Comparison of ENCODE assay signal across 9 mouse cellular contexts in genomic region chr7:75141919-75142700, GRCm38 (mm10).
DNase-seq lines count a peak whose midpoint lies in the region; ATAC-seq lines count a peak whose summit lies in the region.
"Had no signal": no experiment of that assay in that cellular context is flagged by ENCODE, and none has a peak within 500 bp of the region (broad histone marks: within the 10 kb centered on the region; RNA-seq: fewer than 3 reads in every experiment).

No protein-coding gene starts in this region.

- H3K9me3 ChIP-seq in heart, embryonic 16.5 days (replicated peaks; ENCODE audit: control insufficient read depth, low read length) = no peaks in the 10 kb centered on the region
- no peaks in the 10 kb centered on the region for H3K9me3 ChIP-seq in embryonic facial prominence, embryonic 13.5 days
- no peaks in the 10 kb centered on the region for H3K9me3 ChIP-seq in intestine, embryonic 14.5 days (ENCODE audit: control insufficient read depth, low read length)
- H3K9me3 ChIP-seq in midbrain, embryonic 11.5 days (ENCODE audit: control insufficient read depth, low read length) = no peaks in the 10 kb centered on the region

- peak overlapping the region; percentile 68 for H3K4me2 ChIP-seq in heart, embryonic 16.5 days (ENCODE audit: low read depth, low read length)
- peak overlapping the region; percentile 57 for H3K4me2 ChIP-seq in embryonic facial prominence, embryonic 13.5 days
- H3K4me2 ChIP-seq in intestine, embryonic 14.5 days (ENCODE audit: low read length) = peak overlapping the region; percentile 54
- peak overlapping the region; percentile 46 for H3K4me2 ChIP-seq in midbrain, embryonic 11.5 days

- WGBS in heart, embryonic 16.5 days = 9% methylated on average over 17 of the region's 17 CpGs
- WGBS in embryonic facial prominence, embryonic 13.5 days = 8% methylated on average over 17 of the region's 17 CpGs
- WGBS in intestine, embryonic 14.5 days = 7% methylated on average over 17 of the region's 17 CpGs
- WGBS in midbrain, embryonic 11.5 days = 5% methylated on average over 17 of the region's 17 CpGs

- no peak for DNase-seq in heart, postnatal 36 days
- peak; percentile 16 for DNase-seq in ZHBTc4 (ENCODE audit: low read depth, low spot score)
- peak; percentile 58 for DNase-seq in intestine, embryonic 14.5 days (ENCODE audit: low spot score)
- DNase-seq in midbrain, embryonic 11.5 days (ENCODE audit: low spot score, missing footprints) = peak; percentile 90
- DNase-seq in urinary bladder, postnatal 25 days (ENCODE audit: low spot score) = no peak

- peak overlapping the region; percentile 44 for H3K9ac ChIP-seq in heart, embryonic 16.5 days (ENCODE audit: low read length)
- H3K9ac ChIP-seq in embryonic facial prominence, embryonic 13.5 days = peak overlapping the region; percentile 11
- H3K9ac ChIP-seq in intestine, embryonic 14.5 days (ENCODE audit: low read length) = no peak overlapping the region
- peak overlapping the region; percentile 40; the same call in 1 of the 2 replicates for H3K9ac ChIP-seq in midbrain, embryonic 11.5 days (ENCODE audit: low read length)

- ATAC-seq in heart, embryonic 16.5 days (replicated peaks; ENCODE audit: extremely low read depth, insufficient read depth, low FRiP score) = no peak; the same call in 1 of the 2 replicates
- ATAC-seq in embryonic facial prominence, embryonic 13.5 days (ENCODE audit: insufficient number of reproducible peaks, insufficient read depth, low FRiP score, low TSS enrichment, low read depth) = no peak
- ATAC-seq in intestine, embryonic 14.5 days (replicated peaks; ENCODE audit: low FRiP score, low TSS enrichment, low read depth) = no peak
- no peak for ATAC-seq in midbrain, embryonic 11.5 days (ENCODE audit: low FRiP score)
- no peak for ATAC-seq in erythroid progenitor cell, adult 5-6 weeks (replicated peaks; ENCODE audit: low FRiP score, poor library complexity, severe bottlenecking)
- ATAC-seq: Patski had no signal

- peak overlapping the region; percentile 40 for H3K4me3 ChIP-seq in heart, embryonic 16.5 days (ENCODE audit: low read length)
- H3K4me3 ChIP-seq in embryonic facial prominence, embryonic 13.5 days = peak overlapping the region; percentile 24
- H3K4me3 ChIP-seq in intestine, embryonic 14.5 days (ENCODE audit: low read depth, low read length) = peak overlapping the region; percentile 21
- H3K4me3 ChIP-seq in midbrain, embryonic 11.5 days (ENCODE audit: low read depth, low read length) = peak overlapping the region; percentile 17; the same call in 1 of the 2 replicates

- H3K27me3 ChIP-seq in heart, embryonic 16.5 days (ENCODE audit: control insufficient read depth, insufficient read depth, low read length) = peaks cover 3% of the 10 kb centered on the region; the same call in 1 of the 2 replicates
- H3K27me3 ChIP-seq in embryonic facial prominence, embryonic 13.5 days = 0 out of 2 replicates have a peak, but pooled peaks cover 5% of the 10 kb centered on the region
- no peaks in the 10 kb centered on the region for H3K27me3 ChIP-seq in intestine, embryonic 14.5 days (replicated peaks; ENCODE audit: control insufficient read depth, insufficient read depth, low read length)
- no peaks in the 10 kb centered on the region for H3K27me3 ChIP-seq in midbrain, embryonic 11.5 days (ENCODE audit: control insufficient read depth, insufficient read depth, low read length)

- intact Hi-C loops in heart, postnatal 36 days (cut with DNase I) = no loop called here

- no peak overlapping the region for H3K27ac ChIP-seq in heart, embryonic 16.5 days (ENCODE audit: low read length)
- H3K27ac ChIP-seq in embryonic facial prominence, embryonic 13.5 days = no peak overlapping the region
- H3K27ac ChIP-seq in intestine, embryonic 14.5 days (ENCODE audit: low read depth) = no peak overlapping the region
- H3K27ac ChIP-seq in midbrain, embryonic 11.5 days (ENCODE audit: low read depth, low read length) = no peak overlapping the region

- peaks cover 16% of the 10 kb centered on the region for H3K4me1 ChIP-seq in heart, embryonic 16.5 days (ENCODE audit: control insufficient read depth, insufficient read depth, low read length)
- H3K4me1 ChIP-seq in embryonic facial prominence, embryonic 13.5 days = peaks cover 11% of the 10 kb centered on the region
- H3K4me1 ChIP-seq in intestine, embryonic 14.5 days (replicated peaks; ENCODE audit: control insufficient read depth, insufficient read depth, low read length) = peaks cover 9% of the 10 kb centered on the region; the same call in 1 of the 2 replicates
- H3K4me1 ChIP-seq in midbrain, embryonic 11.5 days (ENCODE audit: control insufficient read depth, insufficient read depth, low read length) = peaks cover 9% of the 10 kb centered on the region

- H3K36me3 ChIP-seq in heart, embryonic 16.5 days (ENCODE audit: control insufficient read depth, insufficient read depth) = no peaks in the 10 kb centered on the region
- H3K36me3 ChIP-seq in embryonic facial prominence, embryonic 13.5 days = no peaks in the 10 kb centered on the region
- no peaks in the 10 kb centered on the region for H3K36me3 ChIP-seq in intestine, embryonic 14.5 days (ENCODE audit: control insufficient read depth, insufficient read depth, low read length)
- no peaks in the 10 kb centered on the region for H3K36me3 ChIP-seq in midbrain, embryonic 11.5 days (ENCODE audit: control insufficient read depth, insufficient read depth, low read length)

Comparison
In these comparisons a context has a peak if more than half of its experiments do, and no peak if none do; other contexts are left out.
1. DNase-seq: peak in ZHBTc4 (single experiment), intestine, embryonic 14.5 days (single experiment) and midbrain, embryonic 11.5 days (single experiment); none in heart, postnatal 36 days (0 of 2) and urinary bladder, postnatal 25 days (single experiment).
2. Peak in every context shown above with its lines, with median percentiles within 50 percentile points of each other: H3K4me2 ChIP-seq and H3K4me3 ChIP-seq.